Mouse (Mus musculus) forebrain, postnatal 0 days (tissue): ENCODE data around the gene Daxx. TPM values are rescaled to one million over a fixed set of nuclear protein-coding genes. Genes with fewer than 3 reads are reported as not detected.

ENCODE experiments used
- ATAC-seq: fragments of 200-750 bp; cut with Nextera tagmentation; 2 replicates; pipeline ENCODE4 v1.8.0; 2017; ENCODE audit warnings: mild to moderate bottlenecking, moderate library complexity
- DNase-seq: peaks from one replicate; pipeline ENCODE4 v3.0.0-alpha.2; 2015
- H3K27ac ChIP-seq: fragments of 300-500 bp; sonication (generic); 2 replicates; pipeline ENCODE4 v1.5.1; 2014; ENCODE audit warnings: low read depth, mild to moderate bottlenecking, antibody characterized with exemption, low read length, moderate library complexity, mixed read lengths
- H3K27me3 ChIP-seq: fragments of 300-500 bp; sonication (generic); 2 replicates; pipeline ENCODE4 v1.6.1; 2014; ENCODE audit warnings: mild to moderate bottlenecking, low read length, mixed read lengths; ENCODE audit not compliant: insufficient read depth
- H3K36me3 ChIP-seq: fragments of 300-500 bp; sonication (generic); 2 replicates; pipeline ENCODE4 v1.6.1; 2014; ENCODE audit warnings: mild to moderate bottlenecking, moderate library complexity; ENCODE audit not compliant: insufficient read depth
- H3K4me1 ChIP-seq: fragments of 300-500 bp; sonication (generic); 2 replicates; pipeline ENCODE4 v1.6.1; 2014; ENCODE audit warnings: antibody characterized with exemption; ENCODE audit not compliant: insufficient read depth
- H3K4me2 ChIP-seq: fragments of 300-500 bp; sonication (generic); 2 replicates; pipeline ENCODE4 v1.6.1; 2014; ENCODE audit warnings: low read depth, mild to moderate bottlenecking, moderate library complexity
- H3K4me3 ChIP-seq: fragments of 300-500 bp; sonication (generic); 2 replicates; pipeline ENCODE4 v1.5.1; 2014; ENCODE audit warnings: low read depth, low read length, mixed read lengths
- H3K9ac ChIP-seq: fragments of 300-500 bp; sonication (generic); 2 replicates; pipeline ENCODE4 v1.6.1; 2014; ENCODE audit warnings: mild to moderate bottlenecking
- H3K9me3 ChIP-seq: fragments of 300-500 bp; sonication (generic); 2 replicates; pipeline ENCODE4 v1.6.1; 2016; ENCODE audit warnings: low read length
- CTCF ChIP-seq: sonication (generic); IDR thresholded peaks from 2 replicates; pipeline ENCODE4 v1.5.1; 2016; ENCODE audit warnings: antibody characterized with exemption, control low read depth, low read depth
- WGBS: fragments of 180-500 bp; shearing (Covaris S2); extraction: QIAGEN DNeasy Blood & Tissue Kit; methylation state at CpG from one replicate; pipeline ENCODE4 v1.1.7; 2014; 5-methylcytosine and 5-hydroxymethylcytosine counted together
- polyA plus RNA-seq: library from polyadenylated mRNA; unstranded; fragments of >200 nt; fragmentation: Nextera tagmentation; extraction: Ambion mirVana; gene quantifications from 2 replicates; pipeline ENCODE4 v1.2.1, GENCODE M21; 2015
- total RNA-seq: library from RNA; depleted of rRNA; stranded (reverse); fragments of >200 nt; gene quantifications from 2 replicates; pipeline ENCODE4 v1.2.3, GENCODE M21; 2014

Gene Daxx
- total and polyA plus RNA-seq, 2 experiments from 2014 or later: 45.2 to 70.4 TPM

- H3K36me3 ChIP-seq: 0 out of 2 replicates have a peak, but pooled peaks cover 5% of the 10 kb centered on the region
- H3K27ac ChIP-seq: no peak overlapping the region
- H3K9me3 ChIP-seq: no peaks in the 10 kb centered on the region
- TF ChIP-seq CTCF: no peak
- H3K4me2 ChIP-seq: no peak overlapping the region
- H3K4me3 ChIP-seq: no peak overlapping the region
- 87% methylated on average over 21 of the region's 21 CpGs for WGBS
- no peaks in the 10 kb centered on the region for H3K27me3 ChIP-seq
- peaks cover 3% of the 10 kb centered on the region; the same call in 1 of the 2 replicates for H3K4me1 ChIP-seq
- H3K9ac ChIP-seq: no peak overlapping the region
- ATAC-seq (no peak), DNase-seq (no peak)
Measured at GRCm38 (mm10) chr17:33925406-33926116, 16.3 kb downstream of the Daxx start.

GRCm38 (mm10) chr17:33926207-33926932 is 17.2 kb downstream of the Daxx start:
- ATAC-seq (no peak), DNase-seq (no peak)
- H3K4me2 ChIP-seq: no peak overlapping the region
- no peak overlapping the region for H3K9ac ChIP-seq
- peaks cover 3% of the 10 kb centered on the region; the same call in 1 of the 2 replicates for H3K4me1 ChIP-seq
- TF ChIP-seq CTCF: peak; percentile 25; the same call in 1 of the 2 replicates
- H3K36me3 ChIP-seq: 0 out of 2 replicates have a peak, but pooled peaks cover 5% of the 10 kb centered on the region
- H3K9me3 ChIP-seq: no peaks in the 10 kb centered on the region
- no peaks in the 10 kb centered on the region for H3K27me3 ChIP-seq
- WGBS: 75% methylated on average over 17 of the region's 17 CpGs
- H3K27ac ChIP-seq: no peak overlapping the region
- H3K4me3 ChIP-seq: no peak overlapping the region

DNA sequence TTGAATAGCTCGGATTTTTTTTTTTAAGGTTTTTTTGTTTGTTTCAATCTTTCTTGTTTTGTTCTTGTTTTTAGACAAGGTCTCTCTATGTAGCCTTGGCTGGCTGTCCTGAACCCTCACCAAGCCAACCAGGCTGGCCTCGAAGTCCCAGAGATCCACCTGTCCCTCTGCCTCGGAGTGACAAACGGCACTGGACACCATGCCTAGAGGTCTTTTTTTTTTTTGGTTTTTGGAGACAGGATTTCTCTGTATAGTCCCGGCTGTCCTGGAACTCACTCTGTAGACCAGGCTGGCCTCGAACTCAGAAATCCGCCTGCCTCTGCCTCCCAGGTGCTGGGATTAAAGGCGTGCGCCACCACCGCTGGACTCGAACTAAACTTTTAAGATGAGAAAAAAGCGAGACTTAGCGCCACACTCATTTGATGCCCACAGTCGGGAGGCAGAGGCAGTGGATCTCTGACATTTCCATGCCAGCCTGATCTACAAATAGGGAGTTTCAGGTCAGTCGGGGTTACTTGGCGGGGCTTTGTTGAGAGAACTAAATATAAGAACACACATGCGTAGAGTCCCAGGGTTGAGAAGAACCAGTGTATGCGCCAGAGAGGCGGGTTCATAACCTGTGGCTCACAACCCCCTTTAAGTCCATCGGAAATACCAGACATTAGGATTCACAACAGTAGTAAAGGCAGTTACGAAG is 19.2 kb downstream of the Daxx start:
- Histone ChIP-seq H3K27ac (peak overlapping the region; percentile 64; the same call in 1 of the 2 replicates), H3K9me3 (no peaks in the 10 kb centered on the region), H3K9ac (peak overlapping the region; percentile 65), H3K4me3 (peak overlapping the region; percentile 66), H3K36me3 (peaks cover 11% of the 10 kb centered on the region; the same call in 1 of the 2 replicates), H3K4me2 (peak overlapping the region; percentile 87), H3K27me3 (no peaks in the 10 kb centered on the region), H3K4me1 (peaks cover 3% of the 10 kb centered on the region; the same call in 1 of the 2 replicates)
- no peak for DNase-seq
- 63% methylated on average over 21 of the region's 21 CpGs for WGBS
- no peak for TF ChIP-seq CTCF
- ATAC-seq: no peak

- Histone ChIP-seq H3K36me3 (peaks cover 14% of the 10 kb centered on the region; the same call in 1 of the 2 replicates), H3K4me2 (peak within 1 kb of the TSS; percentile 87), H3K27ac (peak within 1 kb of the TSS; percentile 88), H3K27me3 (no peaks in the 10 kb centered on the region), H3K9ac (peak within 1 kb of the TSS; percentile 65), H3K4me3 (peak within 1 kb of the TSS; percentile 66), H3K4me1 (peaks cover 3% of the 10 kb centered on the region; the same call in 1 of the 2 replicates), H3K9me3 (no peaks in the 10 kb centered on the region)
- peak; percentile 70 for TF ChIP-seq CTCF
- peak; percentile 93 for ATAC-seq
- WGBS: 1% methylated on average over 78 of the region's 80 CpGs
- DNase-seq: peak; percentile 98
Measured at GRCm38 (mm10) chr17:33929371-33930279, 20.4 kb downstream of the Daxx start, which contains the start of gene Rgl2. Gene Rgl2, plus strand, starts transcription at chr17:33929543.

DNA sequence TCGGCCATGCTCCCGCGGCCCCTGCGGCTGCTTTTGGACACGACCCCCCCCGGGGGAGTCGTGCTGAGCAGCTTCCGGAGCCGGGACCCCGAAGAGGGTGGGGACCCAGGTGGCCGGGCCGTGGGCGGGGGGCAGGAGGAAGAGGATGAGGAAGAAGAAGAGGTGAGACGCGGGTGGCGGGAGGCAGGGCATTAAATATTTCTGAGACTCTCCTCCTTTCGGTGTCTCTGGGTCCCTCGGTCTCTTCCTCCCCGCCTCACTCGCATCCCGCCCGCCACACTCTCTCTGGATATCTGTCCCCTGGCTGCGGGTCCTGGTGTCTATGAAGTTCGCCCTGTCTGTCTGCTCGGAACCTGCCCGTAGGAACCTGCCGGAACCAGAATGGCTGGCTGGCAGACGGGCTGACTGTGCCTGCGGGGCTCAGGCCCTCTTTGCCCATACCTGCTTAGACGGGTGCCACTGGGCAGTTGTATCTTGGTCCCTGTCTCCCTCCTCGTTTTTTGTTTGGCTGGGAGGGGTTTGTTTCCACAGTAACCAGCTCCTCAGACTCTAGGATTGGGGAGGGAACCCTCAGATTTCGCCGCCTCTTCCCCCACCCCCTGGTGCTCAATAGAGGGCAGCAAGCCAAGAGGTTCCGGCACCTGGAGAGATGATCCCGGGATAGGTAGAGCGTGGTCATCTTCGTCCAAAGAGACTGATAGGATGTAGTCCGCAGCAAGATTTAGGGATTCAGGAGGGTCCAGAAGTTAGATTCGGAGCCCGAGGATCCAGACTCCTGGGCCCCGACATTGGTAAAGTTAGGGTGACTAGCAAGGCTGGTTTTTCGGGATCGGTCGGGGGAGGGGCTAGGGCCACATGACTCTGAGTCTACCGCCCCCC is 21.3 kb downstream of the Daxx start:
- H3K36me3 ChIP-seq: peaks cover 19% of the 10 kb centered on the region; the same call in 1 of the 2 replicates
- peak overlapping the region; percentile 88 for H3K27ac ChIP-seq
- peak overlapping the region; percentile 87 for H3K4me2 ChIP-seq
- no peaks in the 10 kb centered on the region for H3K9me3 ChIP-seq
- DNase-seq: peak; percentile 43
- no peak for ATAC-seq
- H3K4me1 ChIP-seq: peaks cover 3% of the 10 kb centered on the region; the same call in 1 of the 2 replicates
- H3K4me3 ChIP-seq: peak overlapping the region; percentile 66
- TF ChIP-seq CTCF: peak; percentile 9; the same call in 1 of the 2 replicates
- WGBS: under 1% methylated on average over 44 of the region's 45 CpGs
- peak overlapping the region; percentile 65 for H3K9ac ChIP-seq
- H3K27me3 ChIP-seq: no peaks in the 10 kb centered on the region
